Mouse (Mus musculus) adrenal gland, adult 2 months (tissue): ENCODE data around the gene Gas2l3. TPM values are rescaled to one million over a fixed set of nuclear protein-coding genes. Genes with fewer than 3 reads are reported as not detected.

ENCODE experiments used
- DNase-seq: peaks from one replicate; pipeline ENCODE4 v3.0.0; 2021
- long read RNA-seq: library from polyadenylated mRNA; stranded (forward); transcript quantifications from one replicate; pipeline ENCODE4 v2.0.0, GENCODE M21; 2021
- polyA plus RNA-seq: library from polyadenylated mRNA; depleted of rRNA; stranded (reverse); fragments of >200 nt; gene quantifications from 2 replicates; pipeline ENCODE4 v1.2.3, GENCODE M21; 2012; rRNA removed
- total RNA-seq, 2 experiments: library from RNA; stranded (reverse); gene quantifications; 2 replicates each; pipeline ENCODE4 v1.2.3; 2021

Gene Gas2l3
- total RNA-seq (1 to 10 TPM; 2.3 to 8.1 TPM), polyA plus RNA-seq (0.38 and 1.1 TPM in 2 replicates)
- long read RNA-seq = 0 reads

- peak; percentile 92 for DNase-seq
Observed at GRCm38 (mm10) chr10:89443623-89444151, at the start of gene Gas2l3. TSS of gene Gas2l3 (minus strand) at chr10:89443967.

GRCm38 (mm10) chr10:89491321-89491720 lies 47.6 kb upstream of the Gas2l3 start:
- no peak for DNase-seq

- peak; percentile 27 for DNase-seq
Observed at GRCm38 (mm10) chr10:89490250-89490649, 46.5 kb upstream of the Gas2l3 start.

- no peak for DNase-seq
Observed at GRCm38 (mm10) chr10:89489459-89489858, 45.7 kb upstream of the Gas2l3 start.

GRCm38 (mm10) chr10:89486995-89487742 lies 43.4 kb upstream of the Gas2l3 start:
- peak; percentile 62 for DNase-seq

- DNase-seq = no peak
Observed at GRCm38 (mm10) chr10:89484907-89485306, 41.1 kb upstream of the Gas2l3 start.

- DNase-seq = no peak
Observed at GRCm38 (mm10) chr10:89483812-89484602, 40.2 kb upstream of the Gas2l3 start.

- no peak for DNase-seq
Observed at GRCm38 (mm10) chr10:89483113-89483512, 39.3 kb upstream of the Gas2l3 start.

GRCm38 (mm10) chr10:89482142-89482681 lies 38.4 kb upstream of the Gas2l3 start:
- DNase-seq = no peak

- no peak for DNase-seq
Observed at GRCm38 (mm10) chr10:89481638-89482037, 37.9 kb upstream of the Gas2l3 start.

GRCm38 (mm10) chr10:89478766-89479165 lies 35.0 kb upstream of the Gas2l3 start:
- DNase-seq = no peak

- peak; percentile 14 for DNase-seq
Observed at GRCm38 (mm10) chr10:89470596-89471353, 27.0 kb upstream of the Gas2l3 start.

- DNase-seq = peak; percentile 27
Observed at GRCm38 (mm10) chr10:89464760-89465405, 21.1 kb upstream of the Gas2l3 start.

- no peak for DNase-seq
Observed at GRCm38 (mm10) chr10:89462890-89463289, 19.1 kb upstream of the Gas2l3 start.

GRCm38 (mm10) chr10:89461856-89462507 lies 18.2 kb upstream of the Gas2l3 start:
- peak; percentile 84 for DNase-seq

GRCm38 (mm10) chr10:89460972-89461371 lies 17.2 kb upstream of the Gas2l3 start:
- DNase-seq = no peak

- peak; percentile 87 for DNase-seq
Observed at GRCm38 (mm10) chr10:89458770-89459169, 15.0 kb upstream of the Gas2l3 start.

GRCm38 (mm10) chr10:89453794-89454193 lies 10.0 kb upstream of the Gas2l3 start:
- no peak for DNase-seq

- DNase-seq = no peak
Observed at GRCm38 (mm10) chr10:89453068-89453641, 9.4 kb upstream of the Gas2l3 start.

- DNase-seq = peak; percentile 50
Observed at GRCm38 (mm10) chr10:89450411-89450810, 6.6 kb upstream of the Gas2l3 start.
